Mouse (Mus musculus) forebrain, embryonic 11.5 days (tissue): Measurements from ENCODE around the gene Majin. TPM values are rescaled to one million over a fixed set of nuclear protein-coding genes. Genes with fewer than 3 reads are reported as not detected.
A peak's percentile ranks its signal among the peaks of the same experiment; 100 is the strongest.

Source experiments
- ATAC-seq: fragments of 200-750 bp; cut with Nextera tagmentation; replicated peaks from 2 replicates; pipeline ENCODE4 v1.8.0; 2017; ENCODE audit warnings: moderate TSS enrichment; ENCODE audit not compliant: low FRiP score
- DNase-seq: peaks from one replicate; pipeline ENCODE4 v3.0.0-alpha.2; 2017; ENCODE audit warnings: low spot score
- H3K27ac ChIP-seq: fragments of 300-500 bp; sonication (generic); 2 replicates; pipeline ENCODE4 v1.5.1; 2014; ENCODE audit warnings: low read depth, low read length
- H3K27me3 ChIP-seq: fragments of 300-500 bp; sonication (generic); 2 replicates; pipeline ENCODE4 v1.6.1; 2014; ENCODE audit warnings: mild to moderate bottlenecking, low read length, mixed read lengths; ENCODE audit not compliant: control insufficient read depth, insufficient read depth
- H3K36me3 ChIP-seq: fragments of 300-500 bp; sonication (generic); 2 replicates; pipeline ENCODE4 v1.6.1; 2014; ENCODE audit warnings: mild to moderate bottlenecking, low read length, moderate library complexity, mixed read lengths; ENCODE audit not compliant: control insufficient read depth, insufficient read depth
- H3K4me1 ChIP-seq: fragments of 300-500 bp; sonication (generic); replicated peaks from 2 replicates; pipeline ENCODE4 v1.6.1; 2014; ENCODE audit warnings: low read length, mixed read lengths; ENCODE audit not compliant: control insufficient read depth, insufficient read depth
- H3K4me2 ChIP-seq: fragments of 300-500 bp; sonication (generic); 2 replicates; pipeline ENCODE4 v1.6.1; 2014; ENCODE audit warnings: low read depth, mild to moderate bottlenecking, low read length, moderate library complexity, mixed read lengths; ENCODE audit not compliant: severe bottlenecking
- H3K4me3 ChIP-seq: fragments of 300-500 bp; sonication (generic); 2 replicates; pipeline ENCODE4 v1.5.1; 2014; ENCODE audit warnings: low read depth, low read length
- H3K9ac ChIP-seq: fragments of 300-500 bp; sonication (generic); 2 replicates; pipeline ENCODE4 v1.6.1; 2014; ENCODE audit warnings: low read length
- H3K9me3 ChIP-seq: fragments of 300-500 bp; sonication (generic); 2 replicates; pipeline ENCODE4 v1.6.1; 2016; ENCODE audit warnings: low read length, mixed read lengths; ENCODE audit not compliant: control insufficient read depth
- WGBS: fragments of 180-500 bp; shearing (Covaris S2); extraction: QIAGEN DNeasy Blood & Tissue Kit; methylation state at CpG from one replicate; pipeline ENCODE4 v1.1.7; 2014; 5-methylcytosine and 5-hydroxymethylcytosine counted together
- polyA plus RNA-seq: library from polyadenylated mRNA; unstranded; fragments of >200 nt; fragmentation: Nextera tagmentation; extraction: Ambion mirVana; gene quantifications from 2 replicates; pipeline ENCODE4 v1.2.1, GENCODE M21; 2014

The Majin gene
- polyA plus RNA-seq, 1 experiment from 2014 or later = not detected

- H3K4me3 ChIP-seq = peak overlapping the region; percentile 67
- H3K27me3 ChIP-seq = no peaks in the 10 kb centered on the region
- no peak overlapping the region for H3K27ac ChIP-seq
- WGBS = 68% methylated on average over 11 of the region's 11 CpGs
- H3K4me2 ChIP-seq = peak overlapping the region; percentile 66
- ATAC-seq = no peak
- peaks cover 7% of the 10 kb centered on the region; the same call in 1 of the 2 replicates for H3K4me1 ChIP-seq
- no peak for DNase-seq
- H3K9me3 ChIP-seq = no peaks in the 10 kb centered on the region
- H3K9ac ChIP-seq = peak overlapping the region; percentile 61
- H3K36me3 ChIP-seq = no peaks in the 10 kb centered on the region; the same call in 1 of the 2 replicates
Measured at GRCm38 (mm10) chr19:6234337-6235083, 50.3 kb downstream of the Majin start.

- H3K9ac ChIP-seq = peak within 1 kb of the TSS; percentile 61
- H3K27me3 ChIP-seq = no peaks in the 10 kb centered on the region
- peak within 1 kb of the TSS; percentile 66 for H3K4me2 ChIP-seq
- H3K4me1 ChIP-seq = peaks cover 7% of the 10 kb centered on the region; the same call in 1 of the 2 replicates
- peak within 1 kb of the TSS; percentile 76 for H3K27ac ChIP-seq
- peak; percentile 92 for ATAC-seq
- H3K9me3 ChIP-seq = no peaks in the 10 kb centered on the region
- 2% methylated on average over 48 of the region's 48 CpGs for WGBS
- H3K4me3 ChIP-seq = peak within 1 kb of the TSS; percentile 67
- peak; percentile 95 for DNase-seq
- no peaks in the 10 kb centered on the region; the same call in 1 of the 2 replicates for H3K36me3 ChIP-seq
Measured at GRCm38 (mm10) chr19:6235084-6236052, 51.2 kb downstream of the Majin start, which contains the start of gene Ppp2r5b. TSS of gene Ppp2r5b (minus strand) at chr19:6235872.

- Histone ChIP-seq H3K27me3 (no peaks in the 10 kb centered on the region), H3K4me2 (peak overlapping the region; percentile 66), H3K4me1 (peaks cover 7% of the 10 kb centered on the region; the same call in 1 of the 2 replicates), H3K27ac (peak overlapping the region; percentile 76), H3K9me3 (no peaks in the 10 kb centered on the region), H3K36me3 (no peaks in the 10 kb centered on the region; the same call in 1 of the 2 replicates), H3K9ac (peak overlapping the region; percentile 61), H3K4me3 (peak overlapping the region; percentile 67)
- DNase-seq (peak; percentile 92), ATAC-seq (peak; percentile 88)
- WGBS = 0% methylated on average over 9 of the region's 9 CpGs
Measured at GRCm38 (mm10) chr19:6236053-6236441, 51.9 kb downstream of the Majin start.

- H3K4me1 ChIP-seq = peaks cover 7% of the 10 kb centered on the region; the same call in 1 of the 2 replicates
- no peak overlapping the region for H3K27ac ChIP-seq
- no peaks in the 10 kb centered on the region for H3K36me3 ChIP-seq
- H3K4me3 ChIP-seq = no peak overlapping the region
- no peak overlapping the region for H3K9ac ChIP-seq
- H3K4me2 ChIP-seq = no peak overlapping the region
- no peaks in the 10 kb centered on the region for H3K9me3 ChIP-seq
- no peaks in the 10 kb centered on the region for H3K27me3 ChIP-seq
- ATAC-seq = no peak
- WGBS = 72% methylated on average over 7 of the region's 7 CpGs
- DNase-seq = no peak
Measured at GRCm38 (mm10) chr19:6236842-6237241, 52.7 kb downstream of the Majin start.

GRCm38 (mm10) chr19:6238740-6239139 is 54.6 kb downstream of the Majin start:
- peaks cover 11% of the 10 kb centered on the region; the same call in 1 of the 2 replicates for H3K4me1 ChIP-seq
- H3K4me2 ChIP-seq = no peak overlapping the region
- no peaks in the 10 kb centered on the region for H3K27me3 ChIP-seq
- DNase-seq = no peak
- ATAC-seq = no peak
- no peaks in the 10 kb centered on the region for H3K9me3 ChIP-seq
- H3K27ac ChIP-seq = no peak overlapping the region
- H3K4me3 ChIP-seq = no peak overlapping the region
- no peak overlapping the region for H3K9ac ChIP-seq
- no peaks in the 10 kb centered on the region for H3K36me3 ChIP-seq

- 88% methylated on average over 1 of the region's 1 CpGs for WGBS
- Histone ChIP-seq H3K4me1 (peaks cover 6% of the 10 kb centered on the region; the same call in 1 of the 2 replicates), H3K27ac (no peak overlapping the region), H3K9me3 (no peaks in the 10 kb centered on the region), H3K27me3 (no peaks in the 10 kb centered on the region), H3K9ac (no peak overlapping the region), H3K4me2 (no peak overlapping the region), H3K36me3 (no peaks in the 10 kb centered on the region; the same call in 1 of the 2 replicates), H3K4me3 (no peak overlapping the region)
- DNase-seq (no peak), ATAC-seq (no peak)
Measured at GRCm38 (mm10) chr19:6240136-6240535, 55.9 kb downstream of the Majin start.

- Histone ChIP-seq H3K27me3 (no peaks in the 10 kb centered on the region), H3K36me3 (no peaks in the 10 kb centered on the region; the same call in 1 of the 2 replicates), H3K4me3 (no peak overlapping the region; the same call in 1 of the 2 replicates), H3K27ac (peak overlapping the region; percentile 50), H3K4me2 (peak overlapping the region; percentile 32; the same call in 1 of the 2 replicates), H3K4me1 (peaks cover 6% of the 10 kb centered on the region; the same call in 1 of the 2 replicates), H3K9ac (no peak overlapping the region; the same call in 1 of the 2 replicates), H3K9me3 (no peaks in the 10 kb centered on the region)
- no peak for ATAC-seq
- no peak for DNase-seq
- WGBS = 37% methylated on average over 5 of the region's 5 CpGs
Measured at GRCm38 (mm10) chr19:6240725-6241124, 56.5 kb downstream of the Majin start.
